Mouse (Mus musculus) 3T3-L1 (cell line): ENCODE data around the gene Nek1.

ENCODE experiments used
- DNase-seq: peaks from one replicate; pipeline ENCODE4 v3.0.0-alpha.2; 2015; ENCODE audit warnings: low read depth, low spot score

Gene Nek1

DNA sequence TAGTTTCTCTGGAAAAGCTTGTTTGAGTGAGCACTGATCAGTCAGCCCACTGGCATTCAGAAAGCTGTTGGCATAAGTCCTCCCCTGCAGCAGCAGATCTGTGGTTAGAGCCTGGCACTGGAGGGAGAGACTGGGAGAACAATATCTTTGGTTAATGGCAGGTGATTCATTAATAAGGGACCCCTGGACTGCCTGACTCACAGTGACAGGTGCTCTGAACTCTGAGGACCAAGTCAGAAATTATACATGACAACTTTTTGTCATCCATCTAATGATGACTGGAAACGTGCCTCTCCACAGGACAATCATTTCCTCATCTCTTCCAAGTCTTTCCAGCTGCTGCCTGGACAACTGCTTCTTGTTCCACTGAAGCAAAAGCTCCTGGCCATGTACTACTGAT, 163.4 kb downstream of the Nek1 start:
- DNase-seq = no peak

DNA sequence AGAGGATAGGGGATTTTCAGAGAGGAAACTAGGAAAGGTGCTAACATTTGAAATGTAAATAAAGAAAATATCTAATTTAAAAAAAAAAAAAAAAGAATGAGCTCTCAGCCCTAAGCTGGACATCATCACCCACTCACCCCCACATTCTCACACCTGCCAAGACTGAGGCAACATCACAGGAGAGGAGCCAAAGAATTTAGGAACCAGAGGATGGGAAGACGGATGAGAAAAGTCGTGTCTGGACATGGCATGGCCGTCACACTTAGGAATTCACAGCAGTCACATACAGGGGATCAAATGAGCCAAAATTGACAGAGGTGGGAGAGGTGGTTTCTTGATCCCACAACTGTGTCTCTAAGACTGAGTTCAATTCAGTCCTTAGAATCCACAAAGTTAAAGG, 165.5 kb downstream of the Nek1 start:
- DNase-seq = no peak

DNA sequence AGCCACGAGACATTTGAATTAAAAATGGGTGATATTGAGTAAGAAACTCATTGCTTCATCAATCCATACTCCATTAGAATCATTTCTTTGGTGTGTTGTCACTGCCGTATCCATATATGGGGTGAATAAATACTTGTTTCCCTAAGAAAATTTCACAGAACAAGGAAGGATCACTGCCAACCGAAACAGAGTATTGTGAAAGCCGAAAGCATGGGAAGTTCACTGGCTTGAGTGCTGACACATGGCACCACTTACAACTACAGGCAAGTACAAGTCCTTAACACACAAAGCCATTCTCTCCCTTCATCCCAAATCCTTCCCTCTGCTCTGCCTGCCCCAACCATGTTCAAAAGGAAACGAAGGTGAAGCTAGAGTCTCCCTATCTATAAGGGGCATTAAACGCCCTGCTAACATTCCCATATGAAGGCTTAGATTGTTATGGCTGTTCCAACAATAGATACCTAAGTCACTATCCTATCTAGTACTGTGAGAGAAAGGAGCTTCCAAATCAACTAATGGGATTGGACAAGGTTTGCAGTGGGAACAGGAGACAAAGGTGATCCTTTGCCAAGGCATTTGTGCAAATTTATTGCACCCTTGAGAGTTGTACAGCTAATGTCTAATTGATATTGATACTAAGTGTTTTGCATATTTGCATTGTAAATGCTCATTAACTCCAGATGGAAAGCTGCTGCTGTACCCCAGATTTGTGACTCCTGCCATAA, 168.6 kb downstream of the Nek1 start:
- no peak for DNase-seq

DNA sequence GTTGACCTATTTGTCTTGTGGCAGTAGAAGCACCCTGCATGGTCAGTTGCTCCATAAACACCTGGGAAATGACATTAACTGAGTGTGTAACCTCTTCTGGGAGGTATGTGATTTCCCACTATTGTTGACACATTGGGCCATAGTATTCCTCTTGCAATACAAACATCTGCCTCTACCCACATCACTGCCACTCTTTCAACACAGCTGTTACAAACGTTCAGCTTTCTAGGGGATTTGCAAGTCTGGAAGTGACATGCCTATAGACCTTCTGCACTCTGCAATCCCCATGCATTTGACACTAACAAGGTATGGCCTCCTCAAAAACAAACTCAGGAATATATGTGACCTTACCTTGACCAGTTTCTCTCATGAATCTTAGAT, 169.2 kb downstream of the Nek1 start:
- DNase-seq = no peak

DNA sequence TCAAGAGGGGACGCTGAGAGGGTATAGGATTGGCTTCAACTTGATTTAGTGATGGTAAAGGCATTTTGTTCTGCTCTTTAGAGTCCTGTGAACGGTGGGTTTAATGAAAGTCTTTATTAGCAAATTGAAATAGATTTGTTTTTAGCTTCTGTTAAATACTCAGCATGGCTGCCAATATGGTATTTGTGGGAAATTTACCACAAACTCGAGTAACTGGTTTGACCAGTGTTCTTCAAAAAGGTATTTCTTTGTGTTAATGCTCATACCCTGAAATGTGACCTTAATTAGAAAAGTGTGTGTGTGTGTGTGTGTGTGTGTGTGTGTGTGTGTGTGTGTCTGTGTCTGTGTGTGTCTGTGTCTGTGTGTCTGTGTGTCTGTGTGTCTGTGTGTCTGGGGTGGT, 178.6 kb downstream of the Nek1 start:
- DNase-seq = no peak

DNA sequence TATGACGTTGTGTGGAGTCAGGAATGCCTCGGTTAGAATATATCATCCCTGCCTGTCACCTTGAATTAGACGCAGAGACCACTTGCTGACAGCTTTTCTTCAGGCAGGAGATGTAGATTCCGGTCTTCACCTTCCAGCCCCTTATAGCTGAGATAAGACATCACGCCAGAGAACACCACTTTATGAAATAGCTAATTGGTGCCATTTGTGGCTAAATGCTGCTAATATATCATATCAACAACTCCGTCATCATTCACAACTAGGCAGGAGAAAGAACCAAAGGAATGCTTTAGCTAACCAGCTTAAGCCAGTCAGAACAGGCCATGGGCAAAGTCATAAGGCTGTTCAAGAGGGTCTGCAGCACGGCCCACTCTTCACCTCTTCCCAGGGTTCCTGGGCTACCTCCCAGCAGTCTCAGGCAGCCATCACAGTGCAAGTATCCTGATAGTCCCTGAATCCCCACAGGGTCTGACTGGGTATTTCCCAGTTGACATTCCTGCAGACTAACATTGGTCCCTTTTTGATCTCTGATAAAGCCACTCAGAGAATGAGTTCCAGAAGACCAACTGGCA, 181.0 kb downstream of the Nek1 start:
- DNase-seq = peak; percentile 18

DNA sequence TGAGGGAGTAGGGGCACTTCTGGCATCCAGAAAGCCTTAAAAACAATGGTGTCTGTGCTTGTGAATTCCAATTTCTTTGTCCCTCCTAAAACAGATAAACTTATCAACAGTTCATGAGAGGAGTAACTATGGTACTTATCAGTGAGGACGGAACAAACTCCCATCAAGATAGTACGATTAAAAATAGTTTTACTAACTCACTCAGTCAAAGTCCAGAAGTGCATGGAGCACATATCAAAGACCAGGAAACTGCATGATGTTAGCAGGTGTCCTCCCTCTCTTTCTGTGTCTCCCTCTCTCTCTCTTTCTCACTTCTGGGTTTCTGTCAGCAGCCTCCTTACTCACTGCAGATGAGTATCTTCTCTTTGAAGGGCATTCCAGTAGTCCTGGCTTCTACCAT, 182.9 kb downstream of the Nek1 start:
- no peak for DNase-seq

- DNase-seq = no peak
Observed at GRCm38 (mm10) chr8:61177680-61178593, 184.9 kb downstream of the Nek1 start.

DNA sequence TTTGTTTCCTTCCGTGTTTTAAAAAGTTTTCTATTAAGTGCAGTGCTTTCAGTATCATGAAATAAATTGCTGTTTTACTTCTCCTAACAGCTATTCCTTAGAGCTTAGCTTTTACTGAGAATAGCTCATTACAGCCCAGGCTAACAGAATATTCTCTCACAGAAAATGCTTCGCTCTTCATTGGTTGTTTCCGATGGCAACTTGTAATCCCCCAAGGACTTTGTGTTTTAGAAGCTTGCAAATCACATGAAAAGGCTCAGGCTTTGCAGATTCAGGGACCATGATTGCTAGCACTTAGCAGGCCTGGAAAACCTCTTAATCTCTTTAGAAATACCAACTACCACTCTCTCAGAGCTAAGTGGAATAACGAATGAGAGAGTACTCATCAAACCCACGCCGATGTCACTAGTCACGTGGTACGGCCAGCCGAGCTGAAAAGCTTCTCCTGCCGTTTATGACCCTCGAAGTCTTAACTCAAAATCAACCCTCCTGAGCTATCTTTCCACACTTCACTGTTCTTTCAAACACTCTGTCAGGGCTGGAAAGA, 185.7 kb downstream of the Nek1 start:
- no peak for DNase-seq
